Mouse (Mus musculus) CH12.LX (cell line): ENCODE results near the gene Chfr. TPM values are rescaled to one million over a fixed set of nuclear protein-coding genes. Genes with fewer than 3 reads are reported as not detected.
A peak's percentile ranks its signal among the peaks of the same experiment; 100 is the strongest.
"Not testable (repeated sequence)": the region's sequence is repeated elsewhere in the genome, so short reads cannot be mapped to it uniquely, and the experiment has no call there.

Source experiments
- DNase-seq: peaks from one replicate; pipeline ENCODE4 v3.0.0-alpha.2; 2013; ENCODE audit errors: extremely low read depth
- H3K27ac ChIP-seq: 2 replicates; pipeline ENCODE4 v1.5.1; 2012; ENCODE audit warnings: low read depth, mild to moderate bottlenecking, control low read depth, moderate library complexity; ENCODE audit not compliant: insufficient read depth
- H3K27me3 ChIP-seq: replicated peaks from 2 replicates; pipeline ENCODE3; 2012; ENCODE audit warnings: inconsistent platforms
- H3K36me3 ChIP-seq, 2 experiments: replicated peaks in 1 of 2; 2 replicates each; pipeline versions ENCODE3 to v1.6.1; 2012; ENCODE audit warnings: inconsistent platforms in 1 of 2, low read length in 1 of 2, mild to moderate bottlenecking in 1 of 2, mixed read lengths in 1 of 2, moderate library complexity in 1 of 2; ENCODE audit not compliant: control insufficient read depth in 1 of 2, insufficient read depth in 1 of 2
- H3K4me1 ChIP-seq, 2 experiments: 2 replicates each; pipeline ENCODE4 v1.6.1; 2012; ENCODE audit warnings: inconsistent platforms in 1 of 2, moderate library complexity in 1 of 2; ENCODE audit not compliant: insufficient read depth in 2 of 2, control insufficient read depth in 1 of 2
- H3K4me2 ChIP-seq: 2 replicates; pipeline ENCODE4 v1.6.1; 2012; ENCODE audit warnings: low read depth, mild to moderate bottlenecking, control low read depth; ENCODE audit not compliant: poor library complexity, insufficient read depth, severe bottlenecking
- H3K4me3 ChIP-seq, 3 experiments: fragments of 150-350 bp in 1 of 3; sonication (generic) in 1 of 3; replicated peaks in 1 of 3; 2 replicates each; pipeline versions ENCODE3 to v1.5.1; 2011 to 2012; ENCODE audit warnings: low read depth in 2 of 3, low read length in 2 of 3, mild to moderate bottlenecking in 2 of 3, moderate library complexity in 2 of 3, control low read depth in 1 of 3, improper control_type of control experiment in 1 of 3, inconsistent platforms in 1 of 3, mixed read lengths in 1 of 3; ENCODE audit not compliant: poor library complexity in 1 of 3
- H3K79me2 ChIP-seq: replicated peaks from 2 replicates; pipeline ENCODE4 v1.6.1; 2012; ENCODE audit warnings: mild to moderate bottlenecking, moderate library complexity; ENCODE audit not compliant: control insufficient read depth, poor library complexity, insufficient read depth, severe bottlenecking; ENCODE audit errors: extremely low read depth
- H3K9ac ChIP-seq: 2 replicates; pipeline ENCODE4 v1.6.1; 2012; ENCODE audit warnings: low read depth, mild to moderate bottlenecking, control low read depth, moderate library complexity; ENCODE audit not compliant: insufficient read depth
- H3K9me3 ChIP-seq: replicated peaks from 2 replicates; pipeline ENCODE3; 2012; ENCODE audit warnings: low read length, inconsistent platforms, mixed read lengths
- CHD1 ChIP-seq: IDR thresholded peaks from 2 replicates; pipeline ENCODE4 v1.6.1; 2012; ENCODE audit warnings: low read depth, low read length, improper control_type of control experiment, inconsistent platforms
- CHD2 ChIP-seq: IDR thresholded peaks from 2 replicates; pipeline ENCODE4 v1.6.1; 2011; ENCODE audit warnings: low read length, improper control_type of control experiment
- E2F4 ChIP-seq: IDR thresholded peaks from 2 replicates; pipeline ENCODE4 v1.6.1; 2011; ENCODE audit warnings: low read depth, low read length, improper control_type of control experiment; ENCODE audit not compliant: insufficient replicate concordance
- ETS1 ChIP-seq: conservative IDR thresholded peaks from 2 replicates; pipeline ENCODE4 v1.6.1; 2012; ENCODE audit warnings: low read depth, mild to moderate bottlenecking, inconsistent platforms, low read length, improper control_type of control experiment, moderate library complexity
- GABPA ChIP-seq: IDR thresholded peaks from 2 replicates; pipeline ENCODE4 v1.6.1; 2012; ENCODE audit warnings: low read depth, low read length, improper control_type of control experiment, inconsistent platforms; ENCODE audit not compliant: insufficient replicate concordance
- IRF4 ChIP-seq: IDR thresholded peaks from 2 replicates; pipeline ENCODE4 v1.6.1; 2014; ENCODE audit warnings: low read depth, mild to moderate bottlenecking, inconsistent platforms, low read length, improper control_type of control experiment
- JUND ChIP-seq: conservative IDR thresholded peaks from 2 replicates; pipeline ENCODE4 v1.6.1; 2011; ENCODE audit warnings: low read depth, low read length, improper control_type of control experiment
- MAZ ChIP-seq: IDR thresholded peaks from 2 replicates; pipeline ENCODE4 v1.6.1; 2012; ENCODE audit warnings: low read depth, mild to moderate bottlenecking, inconsistent platforms, low read length, improper control_type of control experiment, moderate library complexity
- MEF2A ChIP-seq: IDR thresholded peaks from 2 replicates; pipeline ENCODE4 v1.6.1; 2014; ENCODE audit warnings: low read depth, mild to moderate bottlenecking, inconsistent platforms, low read length, improper control_type of control experiment, borderline replicate concordance
- MXI1 ChIP-seq: IDR thresholded peaks from 2 replicates; pipeline ENCODE4 v1.6.1; 2011; ENCODE audit warnings: mild to moderate bottlenecking, low read depth, low read length, improper control_type of control experiment
- NELFE ChIP-seq: IDR thresholded peaks from 2 replicates; pipeline ENCODE4 v1.6.1; 2011; ENCODE audit warnings: low read depth, low read length, improper control_type of control experiment
- PAX5 ChIP-seq: IDR thresholded peaks from 2 replicates; pipeline ENCODE4 v1.6.1; 2012; ENCODE audit warnings: low read length, inconsistent platforms, mixed read lengths
- POLR2A ChIP-seq: IDR thresholded peaks from 2 replicates; pipeline ENCODE4 v1.6.1; 2011; ENCODE audit warnings: low read depth, mild to moderate bottlenecking, improper control_type of control experiment, low read length
- POLR2AphosphoS2 ChIP-seq: IDR thresholded peaks from 2 replicates; pipeline ENCODE4 v1.6.1; 2011; ENCODE audit warnings: low read depth, low read length, improper control_type of control experiment
- RCOR1 ChIP-seq: conservative IDR thresholded peaks from 2 replicates; pipeline ENCODE4 v1.6.1; 2012; ENCODE audit warnings: low read depth, mild to moderate bottlenecking, inconsistent platforms, low read length, improper control_type of control experiment
- SIN3A ChIP-seq: IDR thresholded peaks from 2 replicates; pipeline ENCODE4 v1.6.1; 2012; ENCODE audit warnings: low read length, improper control_type of control experiment, inconsistent platforms
- SMC3 ChIP-seq: IDR thresholded peaks from 2 replicates; pipeline ENCODE4 v1.6.1; 2011; ENCODE audit warnings: low read depth, low read length, improper control_type of control experiment
- USF1 ChIP-seq: IDR thresholded peaks from 2 replicates; pipeline ENCODE4 v1.6.1; 2014; ENCODE audit warnings: low read depth, mild to moderate bottlenecking, inconsistent platforms, low read length, improper control_type of control experiment
- ZC3H11A ChIP-seq: IDR thresholded peaks from 2 replicates; pipeline ENCODE4 v1.6.1; 2012; ENCODE audit warnings: low read depth, mild to moderate bottlenecking, inconsistent platforms, low read length, improper control_type of control experiment
- ZMIZ1 ChIP-seq: IDR thresholded peaks from 2 replicates; pipeline ENCODE4 v1.6.1; 2012; ENCODE audit warnings: low read depth, mild to moderate bottlenecking, inconsistent platforms, low read length, improper control_type of control experiment
- dilution Hi-C: fragments of 300-500 bp; cut with MboI; formaldehyde crosslinking; loops from 2 replicates; pipeline ENCODE4 v1.14.3; 2020; ENCODE audit warnings: low sequenced_read_pairs; ENCODE audit not compliant: extremely low pct_unique_long_range_greater_than_20kb, extremely low pct_ligation_motif_present
- in situ Hi-C: fragments of 300-500 bp; cut with MboI; formaldehyde crosslinking; loops from 3 replicates; pipeline ENCODE4 v1.14.3; 2019; ENCODE audit warnings: low sequenced_read_pairs, low pct_ligation_motif_present, low pct_unique_long_range_greater_than_20kb, mixed read lengths
- polyA plus RNA-seq: library from polyadenylated mRNA; unstranded; fragments of >175 nt; gene quantifications from 2 replicates; pipeline ENCODE4 v1.2.1, GENCODE M21; 2012; ENCODE audit warnings: low read depth; ENCODE audit not compliant: insufficient read length
- total RNA-seq, 2 experiments: library from RNA; depleted of rRNA; stranded (reverse); fragments of 300-350 nt in 1 of 2; fragments of >200 nt in 1 of 2; gene quantifications; 2 replicates each; pipeline ENCODE4 v1.2.3; 2012 to 2014

Gene Chfr
- total and polyA plus RNA-seq, 3 experiments = 23.9 to 40.8 (median 38.5) TPM

- TF ChIP-seq IRF4 (peak; percentile 11; the same call in 1 of the 2 replicates), ZC3H11A (no peak), MEF2A (no peak), ZMIZ1 (no peak), POLR2AphosphoS2 (no peak), ETS1 (no peak; the same call in 1 of the 2 replicates), SMC3 (no peak), PAX5 (no peak), SIN3A (peak; percentile 77), RCOR1 (no peak), POLR2A (peak; percentile 56; the same call in 1 of the 2 replicates), MXI1 (peak; percentile 55), NELFE (0 out of 2 replicates have a peak, but pooled peaks have one; percentile 37), E2F4 (no peak; the same call in 1 of the 2 replicates), GABPA (peak; percentile 37; the same call in 1 of the 2 replicates)
These were observed 25.6 kb upstream of the Chfr start, which contains the start of gene Zfp605 (continued) for GRCm38 (mm10) chr5:110109991-110110441.

GRCm38 (mm10) chr5:110122380-110122779, 13.3 kb upstream of the Chfr start:
- H3K27ac ChIP-seq, dilution Hi-C loops: not testable (repeated sequence)
- peaks cover 21 to 50% of the 10 kb centered on the region in 2 experiments for H3K36me3 ChIP-seq

GRCm38 (mm10) chr5:110136087-110136464, 434 bp downstream of the Chfr start:
- Histone ChIP-seq H3K9ac (peak overlapping the region; percentile 91), H3K4me3 (peak overlapping the region; percentile 80 to 92 (median 85)), H3K9me3 (peaks cover 6% of the 10 kb centered on the region), H3K27ac (no peak overlapping the region), H3K36me3 (peaks cover 10 to 27% of the 10 kb centered on the region in 2 experiments), H3K4me2 (peak overlapping the region; percentile 82; the same call in 1 of the 2 replicates), H3K27me3 (no peaks in the 10 kb centered on the region), H3K4me1 (peaks cover 5 to 25% of the 10 kb centered on the region in 2 experiments), H3K79me2 (peaks cover 14% of the 10 kb centered on the region)
- in situ Hi-C loops (no loop called here), dilution Hi-C loops (no loop called here)
- no peak for TF ChIP-seq JUND
- TF ChIP-seq MAZ = no peak
- no peak for TF ChIP-seq SIN3A
- TF ChIP-seq ZC3H11A = no peak
- no peak for TF ChIP-seq USF1
- TF ChIP-seq CHD1 = no peak
- no peak for TF ChIP-seq SMC3
- TF ChIP-seq POLR2A = no peak
- no peak for TF ChIP-seq CHD2
- DNase-seq = no peak

More at GRCm38 (mm10) chr5:110122380-110122779, 13.3 kb upstream of the Chfr start:
- H3K4me3 ChIP-seq, H3K79me2 ChIP-seq, H3K27me3 ChIP-seq, DNase-seq, H3K9ac ChIP-seq, in situ Hi-C loops, H3K4me1 ChIP-seq, H3K9me3 ChIP-seq, H3K4me2 ChIP-seq: not testable (repeated sequence)
